Mouse (Mus musculus) embryo, embryonic 11.5 days (tissue): ENCODE data around the gene Trappc3.
A peak's percentile ranks its signal among the peaks of the same experiment; 100 is the strongest.
"Not testable (repeated sequence)": the region's sequence is repeated elsewhere in the genome, so short reads cannot be mapped to it uniquely, and the experiment has no call there.

ENCODE experiments used
- DNase-seq: peaks from one replicate; pipeline ENCODE4 v3.0.0-alpha.2; 2012; ENCODE audit warnings: low read depth, low spot score

Gene Trappc3

GRCm38 (mm10) chr4:126262119-126262807 is at the start of gene Trappc3:
Trappc3 (plus strand) TSS chr4:126262325.
- DNase-seq: peak; percentile 96

- no peak for DNase-seq
Measured at GRCm38 (mm10) chr4:126217771-126218170, 44.4 kb upstream of the Trappc3 start.

- DNase-seq: not testable (repeated sequence)
Measured at GRCm38 (mm10) chr4:126219540-126219939, 42.6 kb upstream of the Trappc3 start.

GRCm38 (mm10) chr4:126220045-126220444 is 42.1 kb upstream of the Trappc3 start:
- DNase-seq: no peak

GRCm38 (mm10) chr4:126222631-126223030 is 39.5 kb upstream of the Trappc3 start:
- DNase-seq: no peak

- no peak for DNase-seq
Measured at GRCm38 (mm10) chr4:126226640-126227039, 35.5 kb upstream of the Trappc3 start.

- peak; percentile 83 for DNase-seq
Measured at GRCm38 (mm10) chr4:126227077-126227761, 34.9 kb upstream of the Trappc3 start.

- DNase-seq: no peak
Measured at GRCm38 (mm10) chr4:126228144-126228543, 34.0 kb upstream of the Trappc3 start.

GRCm38 (mm10) chr4:126229900-126230299 is 32.2 kb upstream of the Trappc3 start:
- no peak for DNase-seq

- no peak for DNase-seq
Measured at GRCm38 (mm10) chr4:126233676-126234308, 28.3 kb upstream of the Trappc3 start.

GRCm38 (mm10) chr4:126234496-126235175 is 27.5 kb upstream of the Trappc3 start:
- no peak for DNase-seq

GRCm38 (mm10) chr4:126235191-126235590 is 26.9 kb upstream of the Trappc3 start:
- DNase-seq: no peak

- DNase-seq: no peak
Measured at GRCm38 (mm10) chr4:126236467-126237280, 25.5 kb upstream of the Trappc3 start.

GRCm38 (mm10) chr4:126237721-126238242 is 24.3 kb upstream of the Trappc3 start:
- no peak for DNase-seq

GRCm38 (mm10) chr4:126239862-126240475 is 22.2 kb upstream of the Trappc3 start:
- DNase-seq: no peak

GRCm38 (mm10) chr4:126241956-126242355 is 20.2 kb upstream of the Trappc3 start:
- no peak for DNase-seq

GRCm38 (mm10) chr4:126242510-126242909 is 19.6 kb upstream of the Trappc3 start:
- DNase-seq: no peak

GRCm38 (mm10) chr4:126246202-126246889 is 15.8 kb upstream of the Trappc3 start:
- DNase-seq: no peak

GRCm38 (mm10) chr4:126248261-126248868 is 13.8 kb upstream of the Trappc3 start:
- DNase-seq: no peak
